Mouse (Mus musculus) embryonic facial prominence, embryonic 11.5 days (tissue): ENCODE measurements around the gene Boll. TPM values are rescaled to one million over a fixed set of nuclear protein-coding genes. Genes with fewer than 3 reads are reported as not detected.
A peak's percentile ranks its signal among the peaks of the same experiment; 100 is the strongest.

ENCODE experiments used
- ATAC-seq: fragments of 200-750 bp; cut with Nextera tagmentation; replicated peaks from 2 replicates; pipeline ENCODE4 v1.8.0; 2017; ENCODE audit warnings: low read depth; ENCODE audit not compliant: insufficient number of reproducible peaks, low FRiP score, low TSS enrichment
- DNase-seq: peaks from one replicate; pipeline ENCODE4 v3.0.0-alpha.2; 2015; ENCODE audit warnings: low spot score
- H3K27ac ChIP-seq: fragments of 300-500 bp; sonication (generic); replicated peaks from 2 replicates; pipeline ENCODE4 v1.5.1; 2014; ENCODE audit warnings: mild to moderate bottlenecking, low read depth, low read length, control low read depth
- H3K27me3 ChIP-seq: fragments of 300-500 bp; sonication (generic); 2 replicates; pipeline ENCODE4 v1.6.1; 2014; ENCODE audit warnings: mild to moderate bottlenecking, low read length, moderate library complexity, mixed read lengths; ENCODE audit not compliant: control insufficient read depth, insufficient read depth
- H3K36me3 ChIP-seq: fragments of 300-500 bp; sonication (generic); replicated peaks from 2 replicates; pipeline ENCODE4 v1.6.1; 2014; ENCODE audit warnings: low read depth, mild to moderate bottlenecking, low read length, moderate library complexity, mixed read lengths; ENCODE audit not compliant: control insufficient read depth, insufficient read depth
- H3K4me1 ChIP-seq: fragments of 300-500 bp; sonication (generic); 2 replicates; pipeline ENCODE4 v1.6.1; 2014; ENCODE audit warnings: low read length, mixed read lengths; ENCODE audit not compliant: control insufficient read depth, insufficient read depth
- H3K4me2 ChIP-seq: fragments of 300-500 bp; sonication (generic); 2 replicates; pipeline ENCODE4 v1.6.1; 2014; ENCODE audit warnings: low read depth, mild to moderate bottlenecking, control low read depth, low read length, moderate library complexity
- H3K4me3 ChIP-seq: fragments of 300-500 bp; sonication (generic); 2 replicates; pipeline ENCODE4 v1.5.1; 2014; ENCODE audit warnings: low read depth, low read length, control low read depth
- H3K9ac ChIP-seq: fragments of 300-500 bp; sonication (generic); replicated peaks from 2 replicates; pipeline ENCODE4 v1.6.1; 2014; ENCODE audit warnings: mild to moderate bottlenecking, control low read depth, low read length
- H3K9me3 ChIP-seq: fragments of 300-500 bp; sonication (generic); replicated peaks from 2 replicates; pipeline ENCODE4 v1.6.1; 2016; ENCODE audit warnings: mild to moderate bottlenecking, low read length, inconsistent platforms, mixed read lengths; ENCODE audit not compliant: control insufficient read depth
- WGBS: fragments of 180-500 bp; shearing (Covaris S2); extraction: QIAGEN DNeasy Blood & Tissue Kit; methylation state at CpG from one replicate; pipeline ENCODE4 v1.1.7; 2014; 5-methylcytosine and 5-hydroxymethylcytosine counted together
- polyA plus RNA-seq: library from polyadenylated mRNA; unstranded; fragments of >200 nt; fragmentation: Nextera tagmentation; extraction: Ambion mirVana; gene quantifications from 2 replicates; pipeline ENCODE4 v1.2.1, GENCODE M21; 2014

Gene Boll
- polyA plus RNA-seq, 1 experiment from 2014 or later, result 0.21 TPM

DNA sequence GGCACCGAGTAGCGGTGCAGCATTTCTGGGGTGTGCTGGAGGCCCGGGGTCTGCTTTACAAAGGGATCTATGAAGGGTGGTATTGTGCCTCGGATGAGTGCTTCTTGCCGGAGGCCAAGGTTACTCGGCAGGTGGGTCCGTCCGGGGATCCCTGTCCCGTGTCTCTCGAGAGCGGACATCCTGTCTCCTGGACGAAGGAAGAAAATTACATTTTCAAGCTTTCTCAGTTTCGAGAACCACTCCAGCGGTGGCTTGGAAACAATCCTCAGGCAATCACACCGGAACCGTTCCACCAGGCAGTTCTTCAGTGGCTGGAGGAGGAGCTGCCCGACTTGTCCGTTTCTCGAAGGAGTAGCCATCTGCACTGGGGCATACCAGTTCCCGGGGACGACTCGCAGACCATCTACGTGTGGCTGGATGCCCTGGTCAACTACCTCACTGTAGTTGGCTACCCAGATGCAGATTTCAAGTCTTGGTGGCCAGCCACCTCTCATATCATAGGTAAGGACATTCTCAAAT, 125.6 kb downstream of the Boll start:
- H3K4me3 ChIP-seq, result peak overlapping the region; percentile 78
- H3K4me2 ChIP-seq, result peak overlapping the region; percentile 94
- no peaks in the 10 kb centered on the region for H3K27me3 ChIP-seq
- H3K27ac ChIP-seq, result 0 out of 2 replicates have a peak overlapping the region, but pooled peaks have one; percentile 35
- peak overlapping the region; percentile 74 for H3K9ac ChIP-seq
- under 1% methylated on average over 23 of the region's 23 CpGs for WGBS
- H3K36me3 ChIP-seq, result no peaks in the 10 kb centered on the region
- no peak; the same call in 1 of the 2 replicates for ATAC-seq
- no peaks in the 10 kb centered on the region for H3K9me3 ChIP-seq
- H3K4me1 ChIP-seq, result no peaks in the 10 kb centered on the region
- DNase-seq, result peak; percentile 19

DNA sequence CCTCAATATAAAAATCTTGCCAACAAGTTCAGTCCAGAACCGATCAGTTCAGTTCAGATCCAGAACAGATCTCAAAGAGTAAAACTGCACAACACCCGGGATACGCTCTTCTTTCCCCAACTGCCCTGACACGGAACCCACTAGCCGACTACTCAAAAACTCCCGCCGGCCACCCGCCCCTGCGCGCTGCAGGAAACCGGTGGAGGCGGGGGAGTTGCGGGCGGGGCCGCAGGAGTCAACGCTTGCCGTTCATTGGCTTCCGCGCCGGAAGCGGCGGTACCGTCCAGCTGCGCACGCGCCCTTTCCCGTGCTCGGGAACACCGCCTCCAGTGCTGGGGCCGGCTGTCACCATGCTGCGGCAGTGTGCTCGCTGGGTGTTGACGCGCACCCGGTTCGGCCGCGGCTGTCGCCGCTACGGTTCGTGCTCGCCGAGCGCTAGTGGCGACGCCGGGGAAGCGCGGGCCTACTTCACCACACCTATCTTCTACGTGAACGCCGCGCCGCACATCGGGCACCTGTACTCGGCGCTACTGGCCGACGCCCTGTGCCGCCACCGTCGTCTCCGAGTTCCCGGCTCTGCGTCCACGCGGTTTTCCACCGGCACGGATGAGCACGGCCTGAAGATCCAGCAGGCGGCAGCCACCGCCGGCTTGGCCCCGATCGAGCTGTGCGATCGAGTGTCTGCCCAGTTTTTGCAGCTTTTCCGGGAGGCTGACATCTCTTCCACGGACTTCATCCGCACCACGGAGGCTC, 126.2 kb downstream of the Boll start, which contains the start of gene Mars2:
Mars2 (plus strand) TSS at position 288 of the 753 bp plus-strand sequence.
- peak within 1 kb of the TSS; percentile 78 for H3K4me3 ChIP-seq
- ATAC-seq (peak; percentile 97), DNase-seq (peak; percentile 97)
- under 1% methylated on average over 82 of the region's 82 CpGs for WGBS
- H3K36me3 ChIP-seq, result no peaks in the 10 kb centered on the region
- no peaks in the 10 kb centered on the region for H3K4me1 ChIP-seq
- peak within 1 kb of the TSS; percentile 74 for H3K9ac ChIP-seq
- H3K27ac ChIP-seq, result peak within 1 kb of the TSS; percentile 35; the same call in 1 of the 2 replicates
- no peaks in the 10 kb centered on the region for H3K27me3 ChIP-seq
- H3K9me3 ChIP-seq, result no peaks in the 10 kb centered on the region
- H3K4me2 ChIP-seq, result peak within 1 kb of the TSS; percentile 94

DNA sequence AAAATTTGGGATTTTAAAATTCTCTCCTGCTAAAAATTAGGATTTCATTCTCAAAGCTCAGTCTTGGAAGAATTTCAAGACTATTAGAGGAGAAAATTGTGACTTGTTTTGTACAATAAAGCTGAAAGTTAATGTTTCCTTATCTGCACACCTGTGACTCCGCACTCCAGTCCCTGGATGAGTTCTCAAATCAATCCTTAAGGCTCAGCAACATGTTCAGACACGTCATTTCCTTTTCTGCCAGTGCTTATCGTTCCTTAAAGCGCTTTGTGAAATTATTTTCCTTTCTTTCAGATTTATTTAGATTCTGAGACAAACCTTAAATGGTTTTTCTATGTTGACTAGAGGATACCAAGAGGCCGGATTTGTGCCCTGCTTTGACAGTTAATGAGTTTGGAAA, 126.8 kb downstream of the Boll start:
- H3K9ac ChIP-seq, result no peak overlapping the region
- H3K4me3 ChIP-seq, result peak overlapping the region; percentile 78
- peak overlapping the region; percentile 94 for H3K4me2 ChIP-seq
- H3K4me1 ChIP-seq, result no peaks in the 10 kb centered on the region
- no peak for DNase-seq
- WGBS, result 38% methylated on average over 5 of the region's 5 CpGs
- no peaks in the 10 kb centered on the region for H3K9me3 ChIP-seq
- no peaks in the 10 kb centered on the region for H3K27me3 ChIP-seq
- ATAC-seq, result no peak
- no peaks in the 10 kb centered on the region for H3K36me3 ChIP-seq
- H3K27ac ChIP-seq, result no peak overlapping the region

DNA sequence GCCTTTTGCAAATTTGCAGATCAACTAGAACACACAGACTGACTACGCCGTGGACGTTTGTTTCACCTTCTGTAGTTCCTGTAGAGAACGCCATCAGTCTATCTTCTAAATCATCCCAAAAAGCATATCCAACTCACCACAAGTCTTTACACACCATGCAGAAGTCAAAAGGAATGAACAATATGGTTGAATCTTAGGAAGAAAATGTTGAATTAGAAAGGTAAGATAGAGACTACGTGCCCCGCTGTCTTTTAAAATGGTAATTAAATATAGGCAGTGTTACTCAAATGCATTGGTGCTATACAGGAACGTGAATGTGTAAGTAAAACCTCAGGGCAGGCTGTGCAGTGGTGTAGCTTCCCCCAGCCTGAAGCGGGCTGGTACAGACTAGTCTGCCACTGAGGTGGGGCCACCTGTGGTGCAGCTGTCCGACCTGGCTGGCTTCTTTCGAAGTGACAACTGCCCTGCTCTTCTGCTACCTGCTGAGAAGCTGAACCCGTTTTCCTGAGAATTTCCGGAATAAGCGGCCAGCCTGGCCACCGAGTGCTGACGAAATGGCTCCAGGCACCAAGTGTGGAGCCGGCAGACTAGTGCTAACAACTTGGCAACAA, 128.3 kb downstream of the Boll start:
- 45% methylated on average over 16 of the region's 16 CpGs for WGBS
- H3K27ac ChIP-seq, result no peak overlapping the region
- no peaks in the 10 kb centered on the region for H3K36me3 ChIP-seq
- no peaks in the 10 kb centered on the region for H3K4me1 ChIP-seq
- H3K4me3 ChIP-seq, result no peak overlapping the region
- H3K4me2 ChIP-seq, result no peak overlapping the region
- H3K9me3 ChIP-seq, result no peaks in the 10 kb centered on the region
- H3K9ac ChIP-seq, result no peak overlapping the region
- ATAC-seq (no peak), DNase-seq (no peak)
- H3K27me3 ChIP-seq, result no peaks in the 10 kb centered on the region

DNA sequence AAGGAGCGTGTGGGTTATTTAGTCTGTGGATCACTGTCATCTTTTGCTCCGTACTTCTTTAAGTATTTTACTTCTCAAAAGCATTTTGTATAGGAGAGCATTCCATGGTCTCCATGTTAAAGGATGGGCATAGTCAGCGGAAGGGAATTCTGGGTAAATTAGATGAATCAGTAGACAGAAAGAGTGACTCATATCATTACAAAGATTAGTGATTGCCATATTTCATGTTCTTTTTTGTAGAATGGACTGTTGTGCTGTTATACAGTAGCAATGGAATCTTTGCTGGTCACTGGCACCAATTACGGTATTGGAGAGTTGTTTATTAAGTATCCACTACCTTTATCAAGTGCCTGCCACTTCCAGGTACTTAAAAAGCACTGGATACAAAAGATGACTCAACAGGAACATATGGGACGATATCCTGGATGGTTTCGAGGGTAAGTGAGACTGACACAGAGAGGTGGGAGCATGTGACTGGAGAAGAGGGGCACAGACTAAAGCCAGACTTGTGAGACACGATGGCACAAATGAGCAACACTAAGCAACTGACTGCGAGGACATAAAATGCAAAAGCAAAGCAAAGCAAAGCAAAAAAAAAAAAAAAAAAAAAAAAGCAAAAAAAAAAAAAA, 134.9 kb downstream of the Boll start:
- 0 out of 2 replicates have a peak, but pooled peaks cover 2% of the 10 kb centered on the region for H3K4me1 ChIP-seq
- no peaks in the 10 kb centered on the region for H3K9me3 ChIP-seq
- no peak overlapping the region for H3K9ac ChIP-seq
- no peak overlapping the region for H3K4me2 ChIP-seq
- 86% methylated on average over 8 of the region's 8 CpGs for WGBS
- H3K27me3 ChIP-seq, result no peaks in the 10 kb centered on the region
- no peak overlapping the region for H3K27ac ChIP-seq
- no peak for ATAC-seq
- no peak overlapping the region for H3K4me3 ChIP-seq
- no peaks in the 10 kb centered on the region for H3K36me3 ChIP-seq
- no peak for DNase-seq

DNA sequence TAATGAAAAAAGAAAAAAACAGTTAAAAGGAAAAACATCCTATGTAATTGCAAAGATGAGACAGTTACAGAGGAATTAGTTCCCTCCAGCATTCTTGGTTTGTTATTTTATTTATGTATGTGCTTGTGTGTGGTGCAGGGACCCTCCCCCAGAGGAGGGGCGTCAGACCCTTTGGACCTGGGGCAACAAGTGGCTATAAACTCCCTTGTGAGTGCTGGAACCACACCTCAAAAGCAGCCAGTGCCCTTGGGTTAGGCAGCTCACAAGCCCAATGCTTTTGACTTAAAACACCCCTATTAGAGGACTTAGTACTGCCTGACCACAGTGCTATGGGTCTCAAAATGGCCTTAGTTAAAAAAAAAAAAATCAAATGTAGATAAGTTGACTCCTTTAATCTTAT, 135.9 kb downstream of the Boll start:
- DNase-seq (no peak), ATAC-seq (no peak)
- no peaks in the 10 kb centered on the region for H3K9me3 ChIP-seq
- H3K9ac ChIP-seq, result no peak overlapping the region
- no peaks in the 10 kb centered on the region for H3K36me3 ChIP-seq
- no peak overlapping the region for H3K4me3 ChIP-seq
- 30% methylated on average over 1 of the region's 1 CpGs for WGBS
- no peak overlapping the region for H3K4me2 ChIP-seq
- no peaks in the 10 kb centered on the region for H3K27me3 ChIP-seq
- H3K4me1 ChIP-seq, result 0 out of 2 replicates have a peak, but pooled peaks cover 2% of the 10 kb centered on the region
- no peak overlapping the region for H3K27ac ChIP-seq

DNA sequence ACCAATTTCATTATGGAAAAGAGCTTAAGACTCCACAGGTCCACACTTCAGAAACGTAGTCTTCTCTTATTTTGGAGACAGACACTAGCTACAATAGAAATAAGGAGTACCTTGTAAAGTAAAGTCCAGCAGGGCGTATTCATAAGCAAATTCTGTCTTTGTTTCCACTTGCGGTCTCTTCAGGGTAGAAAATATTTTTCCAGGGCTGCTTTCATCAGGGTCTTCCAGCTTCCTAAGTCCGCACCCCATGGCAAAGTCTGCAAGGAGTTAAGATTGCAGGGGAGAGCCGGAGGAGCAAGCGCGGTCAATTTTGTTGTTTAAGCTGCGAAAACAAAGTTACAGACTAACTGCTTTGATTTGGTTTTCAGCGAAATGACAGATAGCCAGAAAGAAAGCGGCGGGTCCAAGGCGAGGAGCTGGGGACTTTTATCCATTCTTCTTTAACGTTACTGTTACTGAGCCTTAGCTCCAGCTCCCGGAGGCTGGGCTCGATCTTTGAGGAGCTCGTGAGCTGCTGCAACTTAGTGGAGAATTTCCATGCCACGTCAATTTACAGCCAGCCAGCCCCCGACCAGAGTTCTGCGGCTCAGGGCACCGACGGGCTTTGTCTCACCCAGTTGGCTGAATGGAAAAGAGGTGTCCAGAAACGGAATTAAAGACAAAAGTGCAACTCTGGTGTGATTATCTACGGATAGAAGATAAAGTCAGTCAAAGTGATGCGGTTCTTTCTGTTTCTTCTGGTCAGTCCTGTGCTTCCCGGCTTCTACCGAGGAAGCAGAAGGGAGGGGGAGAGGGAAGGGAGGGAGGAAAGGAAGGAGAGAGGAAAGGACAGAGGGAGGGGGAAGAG, 137.0 kb downstream of the Boll start, which contains the start of gene Rftn2:
Rftn2 (minus strand) TSS at position 772 of the 847 bp plus-strand sequence.
- ATAC-seq (no peak; the same call in 1 of the 2 replicates), DNase-seq (peak; percentile 75)
- Histone ChIP-seq H3K9ac (peak within 1 kb of the TSS; percentile 65), H3K27me3 (no peaks in the 10 kb centered on the region), H3K27ac (peak within 1 kb of the TSS; percentile 48; the same call in 1 of the 2 replicates), H3K4me2 (peak within 1 kb of the TSS; percentile 49), H3K36me3 (no peaks in the 10 kb centered on the region), H3K4me3 (peak within 1 kb of the TSS; percentile 42), H3K9me3 (no peaks in the 10 kb centered on the region), H3K4me1 (0 out of 2 replicates have a peak, but pooled peaks cover 2% of the 10 kb centered on the region)
- under 1% methylated on average over 26 of the region's 26 CpGs for WGBS
